Mouse (Mus musculus): ENCODE measurements around the gene Dand5. TPM values are rescaled to one million over a fixed set of nuclear protein-coding genes. Genes with fewer than 3 reads are reported as not detected.
"Not testable (repeated sequence)": the region's sequence is repeated elsewhere in the genome, so short reads cannot be mapped to it uniquely, and the experiment has no call there.

Gene Dand5
- total RNA-seq, 2 experiments from 2014 or later, result 8.3 to 9.9 TPM

DNA sequence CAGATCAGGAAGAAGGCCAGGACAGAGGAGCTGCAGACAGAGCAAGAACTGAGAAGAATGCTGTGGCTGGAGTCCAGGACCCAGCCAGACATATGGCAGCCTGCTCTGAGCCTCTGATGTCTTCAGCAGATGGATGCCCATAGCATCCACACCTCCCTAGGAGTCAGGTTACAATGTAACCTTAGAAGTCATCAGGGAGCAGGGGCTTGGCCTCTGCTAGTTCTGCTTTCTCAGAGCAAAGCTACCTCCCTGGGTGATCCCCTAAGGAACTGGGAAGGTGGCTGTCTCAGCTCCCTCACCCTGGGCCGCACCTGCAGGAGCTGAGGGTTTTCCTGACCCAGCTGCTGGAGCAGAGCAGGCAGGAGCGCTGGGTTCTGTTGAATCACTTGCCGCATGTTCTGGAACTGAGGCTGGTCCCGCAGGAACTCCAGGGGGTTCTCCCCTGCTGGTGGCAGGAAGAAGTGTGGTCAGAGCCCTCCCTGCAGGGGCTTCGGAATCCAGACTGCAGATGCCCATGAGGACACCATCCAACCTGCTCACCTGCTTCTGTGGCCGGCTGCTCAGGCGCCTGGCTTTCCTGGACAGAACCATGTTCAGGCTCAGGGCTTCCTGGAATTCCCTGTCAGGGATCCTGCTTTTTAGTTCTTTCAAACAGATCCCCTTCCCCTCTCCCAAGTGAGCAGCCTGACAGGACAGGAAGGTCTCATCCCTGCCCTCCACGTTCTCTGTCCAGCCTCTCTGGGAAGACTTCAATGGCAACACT is 14.7 kb upstream of the Dand5 start:
- intact Hi-C loops (cut with DNase I), result no loop called here
- DNase-seq, result no peak

DNA sequence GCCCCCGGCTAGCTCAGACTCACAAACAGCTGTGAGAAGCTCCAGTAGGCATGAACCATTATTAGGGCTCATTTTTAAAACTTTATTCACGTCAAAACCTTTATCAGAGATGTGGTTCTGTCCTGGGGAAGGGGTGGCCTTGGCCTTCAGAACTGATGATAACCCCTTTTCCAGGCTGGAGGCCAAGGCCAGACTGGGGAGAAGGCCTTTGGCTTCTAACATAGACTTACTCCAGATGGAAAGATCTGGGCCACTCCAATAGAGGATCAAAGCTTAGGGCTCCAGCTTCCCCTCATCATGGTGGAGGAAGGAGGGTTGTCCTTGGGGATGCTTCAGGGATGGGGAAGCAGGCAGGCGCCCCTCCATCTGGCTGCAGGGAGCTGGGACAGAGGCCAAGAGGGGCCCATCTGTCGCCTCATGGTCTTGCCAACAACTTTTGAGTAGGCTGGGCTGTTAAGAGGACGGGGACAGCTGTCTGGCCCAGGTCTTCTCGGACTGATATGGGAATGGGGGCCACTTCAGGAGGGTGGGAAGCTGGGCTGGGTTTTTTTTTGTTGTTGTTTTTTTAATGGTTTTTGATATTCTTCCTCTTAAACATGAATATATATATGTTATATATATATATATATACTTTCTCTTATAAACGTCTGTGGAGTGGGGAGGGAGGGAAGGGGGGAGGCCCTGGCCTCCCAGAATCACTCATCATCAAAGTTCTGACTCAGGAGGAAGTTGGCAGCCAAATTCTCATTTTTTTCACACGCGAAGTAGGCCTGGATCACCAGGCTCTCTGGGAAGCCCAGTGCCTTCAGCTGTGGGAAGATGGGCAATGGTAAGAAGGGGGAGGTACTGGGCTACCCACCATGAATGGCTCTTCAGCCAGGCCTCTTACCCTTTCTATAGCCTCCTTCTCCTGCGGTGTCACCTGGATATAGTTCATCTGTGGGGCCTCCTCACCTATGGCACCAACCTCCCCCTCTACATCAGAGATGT is 12.5 kb upstream of the Dand5 start:
- DNase-seq, result no peak
- intact Hi-C loops (cut with DNase I), result no loop called here

DNA sequence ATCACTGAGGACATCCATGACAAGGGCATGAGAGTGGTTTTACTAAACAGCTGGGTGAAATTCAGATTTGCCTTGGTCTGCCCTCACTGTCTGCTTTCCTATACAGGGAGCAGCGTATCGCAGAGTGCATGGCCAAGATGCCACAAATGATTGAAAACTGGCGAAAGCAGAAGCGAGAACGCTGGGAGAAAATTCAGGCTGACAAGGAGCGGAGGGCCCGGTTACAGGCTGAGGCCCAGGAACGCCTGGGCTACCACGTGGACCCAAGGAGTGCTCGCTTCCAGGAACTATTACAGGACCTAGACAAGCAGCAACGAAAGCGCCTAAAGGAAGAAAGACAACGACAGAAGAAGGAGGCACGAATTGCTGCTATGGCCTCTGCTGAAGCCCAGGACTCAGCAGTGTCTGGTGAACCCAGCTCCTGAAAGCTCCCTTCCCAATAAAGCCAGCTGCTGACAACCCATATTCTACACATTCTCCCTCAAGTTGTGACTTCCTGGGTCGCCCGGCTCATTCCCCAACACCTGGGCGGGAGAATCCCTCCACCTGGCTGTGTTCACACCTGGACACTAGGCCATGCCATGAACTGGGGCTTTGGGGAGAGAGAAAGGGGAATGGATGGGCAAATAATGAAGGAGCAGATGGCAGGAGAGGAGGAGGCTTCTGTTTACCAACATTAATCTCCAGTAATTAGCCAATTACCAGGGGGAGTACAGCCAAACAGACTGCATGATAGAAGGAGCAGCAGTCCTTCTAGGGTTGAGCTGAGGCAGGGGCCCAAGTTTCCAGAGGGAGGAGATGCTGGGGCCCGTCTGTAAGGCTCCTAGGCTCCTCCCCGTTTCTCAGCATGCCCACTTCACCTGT is 11.6 kb upstream of the Dand5 start:
- DNase-seq, result no peak
- intact Hi-C loops (cut with DNase I), result no loop called here

DNA sequence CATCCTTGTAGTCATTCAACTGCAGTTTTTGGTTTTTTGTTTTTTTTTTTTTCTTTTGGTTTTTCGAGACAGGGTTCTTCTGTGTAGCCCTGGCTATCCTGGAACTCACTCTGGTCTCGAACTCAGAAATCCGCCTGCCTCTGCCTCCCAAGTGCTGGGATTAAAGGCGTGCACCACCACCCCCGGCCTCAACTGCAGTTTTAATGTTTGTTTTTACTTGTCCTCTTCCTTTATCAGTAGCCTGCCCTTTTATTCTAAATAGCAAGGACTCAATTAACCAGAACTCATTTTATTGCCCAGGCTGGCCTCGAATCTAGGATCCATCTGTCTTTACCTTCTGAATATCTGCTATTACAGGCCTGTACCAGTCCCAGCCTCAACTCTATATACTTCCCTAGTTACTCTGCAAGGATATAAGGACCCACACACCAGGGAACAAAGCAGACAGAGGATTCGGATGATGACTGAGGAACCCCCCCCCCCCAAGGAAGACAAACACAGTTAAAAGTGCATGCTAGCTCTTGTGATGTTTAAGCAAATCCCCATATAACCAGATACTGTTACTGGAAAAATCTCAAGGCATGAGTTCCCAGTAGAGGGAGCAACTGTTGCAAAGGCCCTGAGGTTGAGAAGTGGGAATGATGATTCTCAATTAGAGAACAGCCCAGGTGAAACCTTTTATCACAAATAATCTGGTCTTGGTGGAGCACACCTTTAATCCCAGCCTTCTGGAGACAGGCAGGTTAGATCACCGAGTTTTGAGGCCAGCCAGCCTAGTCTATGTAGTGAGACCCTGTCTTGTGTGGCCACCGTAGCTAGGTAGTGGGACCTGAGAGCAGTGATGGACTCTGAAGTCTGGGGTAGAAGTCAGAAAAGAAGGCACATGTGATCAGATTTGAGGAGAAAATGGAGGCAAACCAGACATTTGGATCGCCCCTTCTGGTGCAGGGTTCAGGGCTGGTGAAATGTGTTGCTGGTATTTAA is 10.4 kb upstream of the Dand5 start:
- intact Hi-C loops (cut with DNase I), result no loop called here
- DNase-seq, result no peak

DNA sequence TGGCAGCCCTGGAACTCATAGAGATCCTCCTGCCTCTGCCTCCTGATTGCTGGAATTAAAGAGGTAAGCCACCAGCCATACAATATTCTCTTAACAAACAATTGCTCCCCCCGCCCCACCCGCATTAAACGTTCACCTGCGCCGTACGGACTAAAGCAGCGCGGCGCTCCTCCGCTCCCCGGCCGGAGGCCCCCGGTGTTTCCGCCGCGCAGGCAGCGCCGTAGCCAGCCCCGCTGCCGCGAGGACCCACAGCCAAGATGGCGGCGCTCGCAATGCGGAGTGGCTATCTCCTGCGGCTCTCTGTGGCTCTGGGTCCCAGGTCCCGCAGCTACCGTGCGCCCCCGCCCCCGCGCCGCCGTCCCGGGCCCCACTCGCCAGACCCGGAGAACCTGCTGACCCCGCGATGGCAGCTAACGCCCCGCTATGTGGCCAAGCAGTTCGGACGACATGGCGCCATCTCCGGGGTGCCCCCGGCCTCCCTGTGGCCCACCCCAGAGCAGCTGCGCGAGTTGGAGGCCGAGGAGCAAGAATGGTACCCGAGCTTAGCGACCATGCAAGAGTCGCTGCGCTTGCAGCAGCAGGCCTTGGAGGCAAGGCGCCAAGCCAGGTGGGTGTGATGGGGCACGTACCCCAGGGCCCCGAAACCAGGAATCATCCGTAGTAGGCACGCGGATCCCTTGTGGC is 9.6 kb upstream of the Dand5 start:
- intact Hi-C loops (cut with DNase I), result no loop called here
- peak; percentile 75 to 79 for DNase-seq

DNA sequence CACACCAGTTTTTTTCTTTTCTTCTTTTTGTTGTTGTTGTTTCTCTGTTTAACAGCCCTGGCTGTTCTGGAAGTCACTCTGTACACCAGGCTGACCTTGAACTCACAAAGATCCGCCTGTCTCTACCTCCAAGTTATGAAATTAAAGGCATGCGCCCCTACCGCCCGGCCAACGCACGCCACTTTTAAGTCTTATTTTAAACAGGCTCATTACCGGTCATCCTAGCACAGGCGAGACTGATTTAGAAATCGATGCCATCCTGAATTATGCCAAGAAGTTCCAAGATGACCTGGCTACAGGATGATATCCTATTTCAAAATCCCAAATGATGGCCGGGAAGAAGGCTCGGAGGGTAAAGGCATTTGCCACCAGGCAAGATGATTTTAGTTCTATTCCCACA is 8.9 kb upstream of the Dand5 start, which contains the start of gene Gadd45gip1:
TSS of gene Gadd45gip1 (plus strand) at position 33 of the 400 bp plus-strand sequence.
- no peak for DNase-seq
- intact Hi-C loops (cut with DNase I), result no loop called here

DNA sequence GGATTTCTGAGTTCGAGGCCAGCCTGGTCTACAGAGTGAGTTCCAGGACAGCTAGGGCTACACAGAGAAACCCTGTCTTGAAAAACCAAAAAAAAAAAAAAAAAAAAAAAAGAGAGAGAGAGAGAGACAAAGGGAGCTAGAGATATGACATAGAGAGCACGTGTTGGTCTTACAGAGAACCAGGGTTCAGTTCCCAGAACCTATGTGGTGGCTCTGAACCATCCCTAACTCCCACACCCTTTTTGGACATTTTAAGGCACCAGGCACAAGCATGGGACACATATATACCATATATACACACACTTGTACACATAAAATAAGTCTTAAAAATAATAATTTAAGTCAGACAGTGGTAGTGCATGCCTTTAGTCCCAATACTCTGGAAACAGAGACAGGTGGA is 3.9 kb upstream of the Dand5 start:
- intact Hi-C loops (cut with DNase I), result loop anchor here (10.0 kb wide), 1 partner anchor 472 kb away; no protein-coding TSS in a partner anchor
- DNase-seq, result not testable (repeated sequence)

DNA sequence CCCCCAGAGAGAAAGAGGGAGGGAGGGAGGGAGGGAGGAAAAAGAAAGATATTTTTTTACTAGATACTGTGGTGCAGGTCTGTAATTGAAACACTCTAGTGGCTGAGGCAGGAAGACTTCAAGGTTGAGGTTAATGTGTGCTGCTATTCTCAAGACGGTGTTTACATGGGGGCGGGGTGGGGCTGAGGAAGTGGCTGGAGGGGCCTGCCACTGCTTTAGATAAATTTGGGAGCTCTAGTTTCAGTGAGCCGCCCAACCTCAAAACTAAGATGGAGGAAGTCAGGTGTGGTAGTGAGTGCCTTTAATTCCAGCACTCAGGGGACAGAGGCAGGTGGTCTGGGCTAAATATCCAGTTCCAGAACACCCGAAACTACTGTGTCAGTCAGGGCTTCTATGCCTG is 3.0 kb upstream of the Dand5 start:
- no peak for DNase-seq
- intact Hi-C loops (cut with DNase I), result loop anchor here (10.0 kb wide), 1 partner anchor 471 kb away; no protein-coding TSS in a partner anchor

DNA sequence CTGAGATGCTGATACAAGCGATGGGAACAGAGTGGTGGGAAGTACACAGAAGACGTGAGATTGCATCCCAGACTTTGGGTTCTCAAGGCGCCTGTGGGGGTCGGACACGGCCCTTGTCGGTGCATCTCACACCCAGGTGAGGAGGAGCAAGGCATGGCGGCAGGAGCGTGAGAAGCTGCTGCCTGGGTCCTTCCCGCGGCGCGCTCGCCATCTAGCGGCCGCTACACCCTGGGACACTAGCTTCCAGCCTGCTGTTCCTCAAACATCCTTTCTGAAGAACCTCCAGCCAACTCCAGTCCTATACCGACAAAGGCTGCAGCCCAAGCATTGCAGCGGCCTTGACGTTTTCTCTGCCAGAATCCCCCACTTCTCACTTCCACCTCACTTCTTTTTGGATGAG is 1.0 kb upstream of the Dand5 start:
- no peak for DNase-seq
- intact Hi-C loops (cut with DNase I), result loop anchor here (10.0 kb wide), 1 partner anchor 469 kb away; no protein-coding TSS in a partner anchor

DNA sequence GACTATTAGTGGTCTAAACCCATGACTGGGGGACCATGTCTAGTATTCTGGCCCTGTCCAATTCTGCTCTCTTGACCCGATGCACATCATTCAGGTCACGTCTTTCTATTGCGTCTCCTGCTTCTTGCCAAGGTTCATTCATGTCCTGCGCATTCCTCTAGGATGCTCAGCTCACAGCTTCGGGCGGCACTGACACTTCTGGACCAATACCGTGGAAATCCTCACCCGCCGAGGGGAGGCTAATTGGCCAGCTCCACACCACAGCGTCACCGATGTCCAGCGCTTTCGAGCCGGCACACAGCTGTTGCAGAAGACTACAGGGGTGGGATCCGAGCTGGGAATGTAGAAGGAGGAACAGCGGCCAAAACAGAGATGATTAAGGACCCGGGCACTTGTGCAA is 6.5 kb downstream of the Dand5 start:
- intact Hi-C loops (cut with DNase I), result no loop called here
- DNase-seq, result no peak

DNA sequence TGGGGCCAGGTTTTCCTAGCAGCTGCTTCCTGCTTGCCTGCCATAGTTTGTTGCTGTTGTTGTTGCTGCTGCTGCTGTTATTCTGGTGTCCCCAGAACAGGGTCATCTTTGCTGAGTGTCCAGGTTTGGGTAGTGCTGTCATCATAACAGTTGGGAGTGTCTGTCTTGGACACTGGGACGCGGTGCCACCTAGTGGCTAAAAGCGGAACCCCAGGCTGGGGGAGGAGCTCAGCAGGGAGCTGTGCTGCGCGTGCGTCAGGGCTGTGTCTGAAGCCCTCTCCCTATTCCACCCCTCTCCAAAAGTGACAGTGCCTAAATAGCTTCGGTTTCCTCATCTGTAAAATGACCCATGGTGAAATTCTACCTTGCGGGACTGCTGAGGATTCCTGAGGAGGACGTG is 7.1 kb downstream of the Dand5 start:
- intact Hi-C loops (cut with DNase I), result no loop called here
- peak; percentile 98 to 100 for DNase-seq

DNA sequence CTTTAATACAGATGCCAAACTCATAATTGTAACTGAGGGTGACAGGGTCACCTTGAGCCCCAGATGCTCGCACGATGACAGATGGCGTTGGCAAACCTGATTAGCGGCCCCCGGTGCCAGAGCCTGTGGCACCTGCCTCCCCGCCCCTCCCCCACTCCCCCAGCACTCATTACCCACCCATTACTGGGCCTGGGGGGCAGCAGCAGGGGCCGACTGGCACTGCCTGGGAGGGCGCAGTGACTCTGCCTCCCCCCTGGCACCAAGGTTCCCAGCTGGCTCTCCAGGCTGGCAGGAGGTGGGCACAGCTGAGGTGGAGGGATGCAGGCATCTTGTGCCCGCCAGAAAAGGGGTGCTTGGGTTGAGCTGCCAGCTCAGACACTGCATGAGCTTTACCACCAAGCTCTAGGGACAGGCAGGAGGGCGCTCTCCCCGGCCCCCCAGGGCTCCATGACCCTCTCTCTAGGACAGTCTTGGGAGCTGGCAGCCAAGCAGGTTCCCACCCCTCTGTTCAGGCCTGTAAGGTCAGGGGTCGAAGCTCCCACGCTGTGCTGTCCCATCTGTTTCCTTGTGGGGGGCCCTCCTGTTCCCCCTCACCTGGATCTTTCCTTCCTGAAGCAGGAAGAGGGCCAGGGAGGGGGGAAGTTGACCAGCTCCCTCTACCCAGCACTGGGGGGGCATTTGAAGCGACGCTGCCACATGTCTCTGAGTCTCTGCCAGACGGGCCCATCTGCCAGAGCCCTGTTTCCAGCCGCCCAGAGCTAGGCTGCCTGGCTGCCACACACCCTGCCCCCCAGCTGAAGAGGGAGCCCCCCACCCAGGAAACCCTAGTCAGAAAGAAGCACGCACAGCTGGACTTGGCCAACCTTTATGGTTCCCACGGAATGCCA is 7.8 kb downstream of the Dand5 start:
- intact Hi-C loops (cut with DNase I), result loop anchor here (5.0 kb wide), 1 partner anchor 222 kb away; no protein-coding TSS in a partner anchor
- peak in 1 of 2 experiments; percentile 30 for DNase-seq

DNA sequence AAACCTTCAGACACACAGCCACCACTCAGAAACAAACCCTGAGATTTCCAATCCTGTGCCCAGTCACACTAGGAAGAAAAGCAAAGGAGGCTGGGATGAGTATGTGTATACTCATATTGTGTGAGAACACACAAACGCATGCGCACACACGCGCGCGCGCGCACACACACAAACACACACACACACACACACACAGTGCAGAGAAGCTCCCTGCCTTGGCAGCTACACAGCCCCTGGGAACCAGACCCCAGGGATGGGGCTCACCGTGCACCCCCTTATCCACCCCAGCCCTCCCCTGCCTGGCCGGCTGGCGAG is 8.4 kb downstream of the Dand5 start:
- intact Hi-C loops (cut with DNase I), result loop anchor here (5.0 kb wide), 1 partner anchor 222 kb away; no protein-coding TSS in a partner anchor
- DNase-seq, result no peak

DNA sequence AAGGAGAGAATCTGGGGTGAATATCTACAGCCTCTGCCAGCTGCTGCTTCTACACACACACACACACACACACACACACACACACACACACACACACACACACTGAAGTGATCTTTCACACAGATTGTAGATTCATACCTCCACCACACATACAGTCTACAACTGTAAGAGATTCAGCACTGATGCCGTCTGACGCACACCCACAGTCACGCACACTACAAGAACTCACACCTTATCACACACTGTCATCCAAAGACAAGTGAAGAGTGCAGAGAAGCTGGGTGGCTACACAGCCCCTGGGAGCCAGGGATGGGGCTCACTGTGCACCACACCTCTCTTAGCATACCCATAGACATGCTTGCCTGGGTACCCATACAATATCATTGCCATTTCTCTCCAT is 8.8 kb downstream of the Dand5 start:
- DNase-seq, result no peak
- intact Hi-C loops (cut with DNase I), result loop anchor here (5.0 kb wide), 1 partner anchor 222 kb away; no protein-coding TSS in a partner anchor

DNA sequence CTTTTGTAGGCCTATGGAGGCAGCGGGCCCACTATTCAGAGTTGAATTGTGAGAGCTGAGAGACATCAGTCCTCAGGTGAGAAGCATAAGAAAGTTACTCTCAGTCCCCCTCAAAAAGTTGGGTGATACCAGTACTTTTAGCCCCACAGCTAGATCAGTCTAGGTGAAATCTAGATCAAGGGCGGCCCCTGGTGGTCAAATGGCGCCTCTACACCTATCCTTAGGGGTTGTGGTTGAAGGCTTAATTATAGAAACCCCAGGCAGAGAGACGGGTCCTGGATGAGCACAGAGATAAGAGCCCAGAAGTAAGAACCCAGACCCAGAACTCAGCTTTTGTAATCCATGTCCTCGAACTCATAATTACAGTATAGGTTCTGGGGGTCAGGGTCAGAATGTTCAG is 9.6 kb downstream of the Dand5 start:
- DNase-seq, result peak; percentile 79 to 80
- intact Hi-C loops (cut with DNase I), result loop anchor here (5.0 kb wide), 1 partner anchor 221 kb away; no protein-coding TSS in a partner anchor

DNA sequence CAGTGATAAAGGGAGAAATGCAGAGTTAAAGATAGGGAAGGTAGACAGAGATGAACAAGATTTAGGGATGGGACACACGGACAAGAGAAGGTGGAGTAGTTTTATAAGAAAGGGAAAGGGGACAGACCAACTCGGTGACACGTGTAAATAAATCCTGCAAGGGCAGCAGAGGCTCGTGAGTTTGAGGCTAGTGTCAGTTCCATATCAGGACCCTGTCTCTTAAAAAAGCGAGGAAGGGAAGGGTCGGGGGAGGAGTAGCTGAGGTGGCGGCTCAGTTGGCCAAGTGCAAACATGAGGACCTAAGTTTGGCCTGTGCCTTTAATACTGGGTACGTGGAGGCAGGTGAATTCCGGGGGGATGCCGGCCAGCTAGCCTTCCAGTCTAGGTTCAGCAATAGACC is 11.3 kb downstream of the Dand5 start:
- no peak for DNase-seq
- intact Hi-C loops (cut with DNase I), result loop anchor here (1.0 to 5.0 kb wide), 3 partner anchors 102 to 219 kb away; no protein-coding TSS in a partner anchor

DNA sequence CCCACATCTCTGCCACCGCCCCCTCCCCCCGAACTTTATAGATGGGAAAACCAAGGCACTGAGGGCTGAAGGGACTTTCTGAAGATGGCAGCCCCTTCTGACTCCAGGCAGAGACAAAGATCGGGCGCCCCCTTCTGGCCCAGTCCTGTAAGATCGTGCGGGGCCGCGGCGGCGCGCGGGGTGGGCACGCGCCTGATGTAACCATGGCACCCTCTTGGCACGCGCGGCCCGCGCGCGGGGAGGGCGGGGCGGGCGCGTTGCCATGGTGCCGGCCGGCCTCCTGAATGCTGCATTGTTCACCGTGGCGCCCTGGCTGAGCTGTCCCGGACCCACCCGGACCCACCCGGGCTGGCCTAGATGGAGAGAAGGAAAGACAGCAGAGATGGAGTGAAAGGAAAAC is 11.7 kb downstream of the Dand5 start:
- intact Hi-C loops (cut with DNase I), result loop anchor here (1.0 to 5.0 kb wide), 3 partner anchors 102 to 219 kb away; no protein-coding TSS in a partner anchor
- peak; percentile 90 to 94 for DNase-seq
